Mouse (Mus musculus) neural tube, embryonic 14.5 days (tissue): Measurements from ENCODE around the gene Mrgprg. TPM values are rescaled to one million over a fixed set of nuclear protein-coding genes. Genes with fewer than 3 reads are reported as not detected.

Source experiments
- ATAC-seq: fragments of 200-750 bp; cut with Nextera tagmentation; 2 replicates; pipeline ENCODE4 v1.8.0; 2017; ENCODE audit warnings: low read depth, mild to moderate bottlenecking, moderate TSS enrichment, moderate library complexity
- H3K27ac ChIP-seq: fragments of 300-500 bp; sonication (generic); 2 replicates; pipeline ENCODE4 v1.5.1; 2014; ENCODE audit warnings: low read depth, mild to moderate bottlenecking, control low read depth, low read length, moderate library complexity, mixed read lengths
- H3K27me3 ChIP-seq: fragments of 300-500 bp; sonication (generic); 2 replicates; pipeline ENCODE4 v1.6.1; 2014; ENCODE audit warnings: low read length; ENCODE audit not compliant: control insufficient read depth, insufficient read depth
- H3K36me3 ChIP-seq: fragments of 300-500 bp; sonication (generic); 2 replicates; pipeline ENCODE4 v1.6.1; 2014; ENCODE audit warnings: low read length, mixed read lengths; ENCODE audit not compliant: control insufficient read depth, insufficient read depth
- H3K4me1 ChIP-seq: fragments of 300-500 bp; sonication (generic); 2 replicates; pipeline ENCODE4 v1.6.1; 2014; ENCODE audit warnings: low read length; ENCODE audit not compliant: control insufficient read depth, insufficient read depth
- H3K4me2 ChIP-seq: fragments of 300-500 bp; sonication (generic); 2 replicates; pipeline ENCODE4 v1.6.1; 2014; ENCODE audit warnings: mild to moderate bottlenecking, low read depth, low read length, control low read depth
- H3K4me3 ChIP-seq: fragments of 300-500 bp; sonication (generic); 2 replicates; pipeline ENCODE4 v1.5.1; 2014; ENCODE audit warnings: low read depth, low read length, control low read depth, mixed read lengths
- H3K9ac ChIP-seq: fragments of 300-500 bp; sonication (generic); replicated peaks from 2 replicates; pipeline ENCODE4 v1.6.1; 2014; ENCODE audit warnings: low read depth, mild to moderate bottlenecking, control low read depth, low read length, mixed read lengths
- H3K9me3 ChIP-seq: fragments of 300-500 bp; sonication (generic); 2 replicates; pipeline ENCODE4 v1.6.1; 2016; ENCODE audit warnings: low read length; ENCODE audit not compliant: control insufficient read depth
- WGBS: fragments of 180-500 bp; shearing (Covaris S2); extraction: QIAGEN DNeasy Blood & Tissue Kit; methylation state at CpG from one replicate; pipeline ENCODE4 v1.1.7; 2014; 5-methylcytosine and 5-hydroxymethylcytosine counted together
- microRNA-seq: library from miRNA; unstranded; fragments of <30 nt; microRNA quantifications from one replicate; pipeline ENCODE4, GENCODE M21; 2016
- polyA plus RNA-seq: library from polyadenylated mRNA; unstranded; fragments of >200 nt; fragmentation: Nextera tagmentation; extraction: Ambion mirVana; gene quantifications from 2 replicates; pipeline ENCODE4 v1.2.1, GENCODE M21; 2014

Gene Mrgprg
- polyA plus RNA-seq, 1 experiment from 2014 or later = not detected

- Histone ChIP-seq H3K9ac (no peak overlapping the region), H3K9me3 (no peaks in the 10 kb centered on the region), H3K36me3 (no peaks in the 10 kb centered on the region), H3K27ac (no peak overlapping the region), H3K27me3 (no peaks in the 10 kb centered on the region), H3K4me2 (no peak overlapping the region), H3K4me1 (0 out of 2 replicates have a peak, but pooled peaks cover 3% of the 10 kb centered on the region), H3K4me3 (no peak overlapping the region)
- no peak for ATAC-seq
- WGBS = 84% methylated on average over 4 of the region's 4 CpGs
Measured at GRCm38 (mm10) chr7:143726396-143726795, 40.4 kb downstream of the Mrgprg start.

- 89% methylated on average over 4 of the region's 4 CpGs for WGBS
- Histone ChIP-seq H3K4me2 (no peak overlapping the region), H3K4me1 (no peaks in the 10 kb centered on the region), H3K27me3 (no peaks in the 10 kb centered on the region), H3K27ac (no peak overlapping the region), H3K4me3 (no peak overlapping the region), H3K9me3 (no peaks in the 10 kb centered on the region), H3K36me3 (no peaks in the 10 kb centered on the region), H3K9ac (no peak overlapping the region)
- no peak for ATAC-seq
Measured at GRCm38 (mm10) chr7:143723841-143724240, 43.0 kb downstream of the Mrgprg start.

GRCm38 (mm10) chr7:143722646-143723045, 44.1 kb downstream of the Mrgprg start:
- Histone ChIP-seq H3K36me3 (no peaks in the 10 kb centered on the region), H3K4me2 (no peak overlapping the region), H3K4me1 (no peaks in the 10 kb centered on the region), H3K9ac (no peak overlapping the region), H3K27ac (no peak overlapping the region), H3K27me3 (no peaks in the 10 kb centered on the region), H3K9me3 (no peaks in the 10 kb centered on the region), H3K4me3 (no peak overlapping the region)
- no peak for ATAC-seq
- 66% methylated on average over 5 of the region's 5 CpGs for WGBS

- H3K9me3 ChIP-seq = no peaks in the 10 kb centered on the region
- H3K4me1 ChIP-seq = peaks cover 4% of the 10 kb centered on the region; the same call in 1 of the 2 replicates
- no peak overlapping the region for H3K4me2 ChIP-seq
- H3K27me3 ChIP-seq = no peaks in the 10 kb centered on the region
- H3K4me3 ChIP-seq = no peak overlapping the region
- no peak overlapping the region for H3K9ac ChIP-seq
- ATAC-seq = peak; percentile 56; the same call in 1 of the 2 replicates
- no peak overlapping the region for H3K27ac ChIP-seq
- WGBS = 76% methylated on average over 1 of the region's 1 CpGs
- peaks cover 13% of the 10 kb centered on the region; the same call in 1 of the 2 replicates for H3K36me3 ChIP-seq
Measured at GRCm38 (mm10) chr7:143717811-143718210, 49.0 kb downstream of the Mrgprg start.

Small RNA genes within 50 kb of the gene (microRNA-seq; reads per million reads assigned to microRNA genes)
- gene Gm22064 = not detected

Other genes starting within 250 kb of the Mrgprg start
- 154 and 165 TPM in 2 replicates for gene Nap1l4, start 217.9 kb downstream of the Mrgprg start, polyA plus RNA-seq
- gene Cars, start 166.9 kb downstream of the Mrgprg start, polyA plus RNA-seq = 65.0 and 67.2 TPM in 2 replicates
- gene Tnfrsf26, start 138.3 kb downstream of the Mrgprg start, polyA plus RNA-seq = 0.17 TPM in 1 of 2 replicates, not detected in the other
- 3.2 and 5.7 TPM in 2 replicates for gene Tnfrsf22, start 117.3 kb downstream of the Mrgprg start, polyA plus RNA-seq
- gene Tnfrsf23, start 81.1 kb downstream of the Mrgprg start, polyA plus RNA-seq = 0.98 and 1.3 TPM in 2 replicates
- 33.3 and 35.5 TPM in 2 replicates for gene Osbpl5, start 10.0 kb downstream of the Mrgprg start, polyA plus RNA-seq
- 7.4 and 8.4 TPM in 2 replicates for gene Mrgpre, start 17.5 kb upstream of the Mrgprg start, polyA plus RNA-seq
- 5.3 and 6.7 TPM in 2 replicates for gene Nadsyn1, start 55.9 kb upstream of the Mrgprg start, polyA plus RNA-seq
- 57.4 and 60.4 TPM in 2 replicates for gene Dhcr7, start 56.2 kb upstream of the Mrgprg start, polyA plus RNA-seq
- gene Gm498, start 99.8 kb upstream of the Mrgprg start, polyA plus RNA-seq = not detected in 2 replicates
- 11.7 and 16.1 TPM in 2 replicates for gene Shank2, start 234.9 kb upstream of the Mrgprg start, polyA plus RNA-seq